Mouse (Mus musculus) mouse embryonic stem cell (cell line): ENCODE results near the gene Edrf1.

Source experiments
- in situ Hi-C, 2 experiments: fragments of 300-500 bp; cut with MboI; formaldehyde crosslinking; loops; 1 replicate in 1 of 2; 3 replicates in 1 of 2; pipeline ENCODE4 v1.14.3; 2019 to 2020; ENCODE audit warnings: low sequenced_read_pairs in 2 of 2, low pct_unique_long_range_greater_than_20kb in 1 of 2, mixed read lengths in 1 of 2; ENCODE audit not compliant: unreplicated experiment in 1 of 2

The Edrf1 gene

DNA sequence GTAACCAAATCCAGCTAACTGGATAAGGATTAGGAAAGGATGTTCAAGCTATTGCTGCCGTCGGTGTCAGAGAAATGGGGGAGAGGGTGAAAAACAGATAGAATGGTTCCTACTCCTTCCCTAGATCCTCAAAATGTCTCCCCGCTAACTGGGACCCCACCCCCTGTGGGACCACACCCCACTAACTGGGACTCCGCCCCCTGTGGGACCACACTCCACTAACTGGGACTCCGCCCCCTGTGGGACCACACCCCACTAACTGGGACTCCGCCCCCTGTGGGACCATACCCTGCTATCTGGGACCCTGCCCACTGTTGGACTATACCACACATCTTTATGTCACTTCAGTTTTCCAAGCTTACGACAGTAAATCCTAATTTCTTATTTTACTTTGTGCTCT is 66.6 kb downstream of the Edrf1 start:
- in situ Hi-C loops = no loop called here

DNA sequence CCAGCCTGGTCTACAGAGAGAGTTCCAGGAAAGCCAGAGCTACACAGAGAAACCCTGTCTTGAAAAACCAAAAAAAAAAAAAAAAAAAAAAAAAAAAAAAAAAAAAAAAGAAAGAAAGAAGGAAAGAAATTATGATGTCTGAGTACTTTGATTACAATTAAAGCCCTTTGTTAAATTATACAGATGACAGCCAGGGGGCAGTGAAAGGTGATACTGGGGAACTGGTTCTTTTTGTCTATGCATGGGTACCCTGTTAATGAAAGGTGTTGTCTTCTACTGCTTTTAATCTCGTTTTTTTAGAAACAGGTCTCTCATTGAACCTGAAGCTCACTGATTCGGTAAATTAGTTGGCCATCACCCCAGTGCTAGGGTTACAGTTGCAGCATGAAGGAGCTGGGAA is 70.0 kb downstream of the Edrf1 start:
- in situ Hi-C loops = no loop called here

DNA sequence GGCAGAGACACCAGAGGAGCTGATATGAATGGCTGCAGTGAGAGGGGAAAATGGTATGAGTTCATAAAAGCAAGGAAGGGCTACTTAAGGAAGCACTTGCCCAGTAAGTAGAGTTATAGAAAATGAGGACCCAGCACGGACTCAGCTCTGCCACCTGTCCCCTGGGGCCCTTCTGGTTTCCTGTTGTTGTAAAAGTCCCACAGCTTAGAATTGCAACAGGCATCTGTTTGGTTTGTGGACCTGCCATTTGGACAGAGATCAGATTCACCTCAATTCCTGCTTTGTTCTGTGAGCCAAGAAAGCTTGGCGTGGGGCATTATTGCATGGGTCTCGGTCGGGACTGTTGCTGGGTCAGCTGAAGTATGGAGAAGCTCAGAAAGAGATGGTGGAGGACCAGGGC is 78.0 kb downstream of the Edrf1 start:
- in situ Hi-C loops = no loop called here

DNA sequence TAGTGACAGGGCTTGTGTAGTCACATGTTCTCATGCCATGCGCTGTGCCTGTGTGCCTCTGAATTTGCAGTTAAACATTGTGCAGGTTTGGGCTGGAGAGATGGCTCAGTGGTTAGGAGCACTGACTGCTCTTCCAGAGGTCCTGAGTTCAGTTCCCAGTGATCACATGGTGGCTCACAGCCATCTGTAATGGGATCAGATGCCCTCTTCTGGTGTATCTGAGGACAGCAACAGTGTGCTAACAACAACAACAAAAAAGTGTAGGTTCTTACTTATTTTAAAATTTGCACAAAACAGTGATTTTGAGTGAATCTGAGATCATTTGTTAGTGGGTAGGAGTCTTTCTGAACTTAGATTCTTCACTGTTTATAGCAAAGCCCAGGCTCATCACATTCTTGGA is 81.2 kb downstream of the Edrf1 start:
- in situ Hi-C loops = no loop called here

DNA sequence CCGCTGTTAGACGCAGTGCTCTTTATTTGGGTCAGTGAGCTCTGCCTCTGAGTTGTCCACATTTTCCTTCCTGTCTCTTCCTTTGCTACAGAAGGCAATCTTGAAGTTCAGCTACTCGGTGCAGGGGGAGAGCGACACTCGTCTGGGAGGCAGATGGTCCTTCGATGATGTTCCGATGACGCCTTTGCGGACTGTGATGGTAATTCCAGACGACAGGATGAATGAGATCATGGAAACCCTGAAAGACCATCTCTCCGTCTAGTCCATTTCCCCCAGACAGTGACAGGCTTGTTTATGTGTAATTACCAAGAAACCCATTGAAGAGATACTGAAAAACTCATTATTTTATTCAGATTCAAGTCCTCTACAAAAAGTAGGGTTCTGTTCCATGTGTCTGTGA is 83.3 kb downstream of the Edrf1 start:
- in situ Hi-C loops = no loop called here
